Mouse (Mus musculus) liver, embryonic 11.5 days (tissue): ENCODE data around the gene Nmnat2. TPM values are rescaled to one million over a fixed set of nuclear protein-coding genes. Genes with fewer than 3 reads are reported as not detected.

Experiments
- ATAC-seq: fragments of 200-750 bp; cut with Nextera tagmentation; replicated peaks from 2 replicates; pipeline ENCODE4 v1.8.0; 2017; ENCODE audit warnings: moderate number of reproducible peaks, mild to moderate bottlenecking, moderate TSS enrichment, moderate library complexity; ENCODE audit not compliant: low FRiP score
- DNase-seq: peaks from one replicate; pipeline ENCODE4 v3.0.0-alpha.2; 2017; ENCODE audit warnings: low spot score
- H3K27ac ChIP-seq: fragments of 300-500 bp; sonication (generic); 2 replicates; pipeline ENCODE4 v1.5.1; 2014; ENCODE audit warnings: mild to moderate bottlenecking, low read depth, low read length, control low read depth
- H3K27me3 ChIP-seq: fragments of 300-500 bp; sonication (generic); replicated peaks from 2 replicates; pipeline ENCODE4 v1.6.1; 2014; ENCODE audit warnings: low read length, mixed read lengths; ENCODE audit not compliant: control insufficient read depth, insufficient read depth
- H3K36me3 ChIP-seq: fragments of 300-500 bp; sonication (generic); 2 replicates; pipeline ENCODE4 v1.6.1; 2014; ENCODE audit warnings: mild to moderate bottlenecking, low read length, moderate library complexity, mixed read lengths; ENCODE audit not compliant: control insufficient read depth, insufficient read depth
- H3K4me1 ChIP-seq: fragments of 300-500 bp; sonication (generic); replicated peaks from 2 replicates; pipeline ENCODE4 v1.6.1; 2014; ENCODE audit warnings: low read length, mixed read lengths; ENCODE audit not compliant: control insufficient read depth, insufficient read depth
- H3K4me2 ChIP-seq: fragments of 300-500 bp; sonication (generic); 2 replicates; pipeline ENCODE4 v1.6.1; 2014; ENCODE audit warnings: mild to moderate bottlenecking, control low read depth, moderate library complexity
- H3K4me3 ChIP-seq: fragments of 300-500 bp; sonication (generic); 2 replicates; pipeline ENCODE4 v1.5.1; 2014; ENCODE audit warnings: low read depth, low read length, control low read depth
- H3K9ac ChIP-seq: fragments of 300-500 bp; sonication (generic); 2 replicates; pipeline ENCODE4 v1.6.1; 2014; ENCODE audit warnings: low read depth, low read length, control low read depth
- H3K9me3 ChIP-seq: fragments of 300-500 bp; sonication (generic); 2 replicates; pipeline ENCODE4 v1.6.1; 2016; ENCODE audit warnings: low read length, inconsistent platforms, mixed read lengths; ENCODE audit not compliant: control insufficient read depth
- WGBS: fragments of 180-500 bp; shearing (Covaris S2); extraction: QIAGEN DNeasy Blood & Tissue Kit; methylation state at CpG from one replicate; pipeline ENCODE4 v1.1.7; 2014; 5-methylcytosine and 5-hydroxymethylcytosine counted together
- polyA plus RNA-seq: library from polyadenylated mRNA; unstranded; fragments of >200 nt; fragmentation: Nextera tagmentation; extraction: Ambion mirVana; gene quantifications from 2 replicates; pipeline ENCODE4 v1.2.1, GENCODE M21; 2014

Nmnat2 gene
- polyA plus RNA-seq, 1 experiment from 2014 or later = 0.10 TPM

- H3K4me1 ChIP-seq = no peaks in the 10 kb centered on the region
- ATAC-seq (no peak), DNase-seq (no peak)
- no peak overlapping the region for H3K4me2 ChIP-seq
- H3K36me3 ChIP-seq = no peaks in the 10 kb centered on the region
- no peak overlapping the region for H3K4me3 ChIP-seq
- H3K9ac ChIP-seq = no peak overlapping the region
- 46% methylated on average over 2 of the region's 2 CpGs for WGBS
- H3K9me3 ChIP-seq = no peaks in the 10 kb centered on the region
- 0 out of 2 replicates have a peak, but pooled peaks cover 2% of the 10 kb centered on the region for H3K27me3 ChIP-seq
- H3K27ac ChIP-seq = no peak overlapping the region
These were observed 94.7 kb downstream of the Nmnat2 start for GRCm38 (mm10) chr1:153049451-153049850.

DNA sequence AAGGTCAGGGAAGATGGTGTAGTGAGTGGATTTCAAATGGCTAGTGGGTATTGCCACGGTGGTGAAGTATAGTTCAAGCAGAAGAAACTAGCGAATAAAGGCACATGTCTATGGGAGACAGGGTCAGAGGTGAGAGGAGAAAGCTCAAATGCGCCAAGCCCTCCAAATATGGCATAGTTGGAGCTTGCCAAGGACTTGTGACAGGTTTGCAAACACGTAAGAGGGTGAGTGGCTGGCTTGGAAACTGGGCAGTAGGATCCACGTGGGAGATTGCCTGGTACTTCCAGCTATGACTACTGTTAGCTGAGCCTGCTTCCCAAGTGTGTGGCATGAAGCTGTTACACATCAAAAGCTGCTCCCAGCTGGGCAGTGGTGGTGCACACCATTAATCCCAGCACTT lies 96.7 kb downstream of the Nmnat2 start:
- Histone ChIP-seq H3K9ac (no peak overlapping the region), H3K27me3 (no peaks in the 10 kb centered on the region), H3K36me3 (no peaks in the 10 kb centered on the region), H3K4me3 (no peak overlapping the region), H3K27ac (no peak overlapping the region), H3K4me1 (no peaks in the 10 kb centered on the region), H3K4me2 (no peak overlapping the region), H3K9me3 (no peaks in the 10 kb centered on the region)
- no peak for ATAC-seq
- 86% methylated on average over 5 of the region's 5 CpGs for WGBS
- DNase-seq = no peak

DNA sequence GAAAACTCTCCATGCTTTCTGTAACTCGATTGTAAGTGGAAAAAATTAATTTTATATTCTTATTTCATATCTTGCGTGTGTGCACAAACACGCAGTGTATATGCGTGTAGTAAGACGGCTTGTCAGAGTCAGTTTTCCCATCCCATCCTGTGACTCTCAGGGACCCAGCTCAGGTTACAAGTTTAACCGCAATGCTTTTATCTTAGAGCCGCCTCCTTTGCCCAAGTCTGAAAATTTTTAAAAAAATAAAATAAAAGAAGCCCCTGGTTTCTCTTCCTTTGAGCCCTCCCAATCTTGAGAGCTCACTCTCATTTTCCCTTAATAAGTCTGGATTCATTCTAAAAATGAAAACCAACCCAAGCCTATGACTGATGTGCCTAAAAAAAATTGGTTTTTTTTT lies 98.8 kb downstream of the Nmnat2 start:
- DNase-seq (no peak), ATAC-seq (no peak)
- no peak overlapping the region for H3K4me2 ChIP-seq
- no peaks in the 10 kb centered on the region for H3K27me3 ChIP-seq
- H3K36me3 ChIP-seq = no peaks in the 10 kb centered on the region
- no peak overlapping the region for H3K4me3 ChIP-seq
- no peak overlapping the region for H3K27ac ChIP-seq
- 42% methylated on average over 7 of the region's 7 CpGs for WGBS
- H3K4me1 ChIP-seq = no peaks in the 10 kb centered on the region
- H3K9me3 ChIP-seq = no peaks in the 10 kb centered on the region
- H3K9ac ChIP-seq = no peak overlapping the region

- no peak overlapping the region for H3K4me2 ChIP-seq
- H3K36me3 ChIP-seq = no peaks in the 10 kb centered on the region
- no peaks in the 10 kb centered on the region for H3K9me3 ChIP-seq
- no peak overlapping the region for H3K9ac ChIP-seq
- no peaks in the 10 kb centered on the region for H3K27me3 ChIP-seq
- no peaks in the 10 kb centered on the region for H3K4me1 ChIP-seq
- DNase-seq (no peak), ATAC-seq (no peak)
- no peak overlapping the region for H3K27ac ChIP-seq
- no peak overlapping the region for H3K4me3 ChIP-seq
- 45% methylated on average over 11 of the region's 11 CpGs for WGBS
These were observed 99.5 kb downstream of the Nmnat2 start for GRCm38 (mm10) chr1:153054112-153054821.

DNA sequence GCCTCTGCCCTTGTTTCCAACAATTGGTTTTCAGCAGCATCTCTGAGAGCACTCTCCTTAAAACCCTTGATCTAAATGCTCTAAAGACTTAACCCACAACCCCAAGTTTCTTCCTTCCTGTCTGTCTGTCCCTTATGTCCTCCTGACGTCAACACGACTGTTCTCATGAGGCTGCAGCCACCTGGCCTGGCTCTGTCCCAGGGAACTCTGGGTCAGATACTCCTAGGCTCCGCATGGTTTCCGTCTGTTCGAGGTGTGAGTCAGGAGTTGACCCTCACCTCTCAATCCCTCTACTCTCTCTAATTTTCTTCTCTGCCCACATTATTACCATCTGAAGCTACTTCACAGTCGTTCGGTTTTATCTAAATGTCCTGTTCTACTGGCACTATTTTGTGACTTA lies 103.5 kb downstream of the Nmnat2 start:
- Histone ChIP-seq H3K36me3 (no peaks in the 10 kb centered on the region), H3K9me3 (no peaks in the 10 kb centered on the region), H3K27ac (no peak overlapping the region), H3K4me1 (no peaks in the 10 kb centered on the region), H3K9ac (no peak overlapping the region), H3K4me3 (no peak overlapping the region), H3K27me3 (no peaks in the 10 kb centered on the region), H3K4me2 (no peak overlapping the region)
- DNase-seq (no peak), ATAC-seq (no peak)
- WGBS = 69% methylated on average over 7 of the region's 7 CpGs

DNA sequence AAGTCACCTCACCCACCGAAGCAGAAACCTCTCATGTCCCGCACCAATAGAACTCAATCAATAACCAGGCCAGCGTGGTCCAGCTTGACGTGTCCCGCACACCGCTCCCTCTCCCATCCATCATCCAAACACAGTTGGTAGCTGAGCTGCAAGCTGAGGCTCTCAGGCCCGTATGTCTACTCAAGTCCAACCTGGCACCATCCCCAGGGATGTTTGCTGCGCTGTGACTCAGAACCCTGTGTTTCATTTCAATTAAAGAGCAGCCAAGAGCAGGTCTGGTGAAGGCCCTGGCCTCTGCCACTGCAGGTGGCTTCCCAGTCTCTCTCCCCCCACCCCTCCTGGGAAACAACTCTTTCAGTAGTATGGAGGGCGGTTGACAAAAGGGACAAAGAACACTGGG lies 104.8 kb downstream of the Nmnat2 start:
- ATAC-seq (no peak), DNase-seq (no peak)
- H3K36me3 ChIP-seq = no peaks in the 10 kb centered on the region
- no peaks in the 10 kb centered on the region for H3K27me3 ChIP-seq
- H3K9me3 ChIP-seq = no peaks in the 10 kb centered on the region
- no peaks in the 10 kb centered on the region for H3K4me1 ChIP-seq
- no peak overlapping the region for H3K4me2 ChIP-seq
- H3K27ac ChIP-seq = no peak overlapping the region
- H3K9ac ChIP-seq = no peak overlapping the region
- H3K4me3 ChIP-seq = no peak overlapping the region
- 82% methylated on average over 9 of the region's 9 CpGs for WGBS

- Histone ChIP-seq H3K4me2 (no peak overlapping the region), H3K4me1 (no peaks in the 10 kb centered on the region), H3K27ac (no peak overlapping the region), H3K4me3 (no peak overlapping the region), H3K36me3 (no peaks in the 10 kb centered on the region), H3K27me3 (no peaks in the 10 kb centered on the region), H3K9ac (no peak overlapping the region), H3K9me3 (no peaks in the 10 kb centered on the region)
- WGBS = 38% methylated on average over 7 of the region's 7 CpGs
- ATAC-seq (no peak), DNase-seq (no peak)
These were observed 107.8 kb downstream of the Nmnat2 start for GRCm38 (mm10) chr1:153062547-153062946.

- H3K36me3 ChIP-seq = no peaks in the 10 kb centered on the region
- no peak overlapping the region for H3K27ac ChIP-seq
- WGBS = 74% methylated on average over 9 of the region's 9 CpGs
- DNase-seq (no peak), ATAC-seq (no peak)
- H3K4me1 ChIP-seq = no peaks in the 10 kb centered on the region
- no peaks in the 10 kb centered on the region for H3K27me3 ChIP-seq
- no peak overlapping the region for H3K4me2 ChIP-seq
- no peak overlapping the region for H3K9ac ChIP-seq
- no peaks in the 10 kb centered on the region for H3K9me3 ChIP-seq
- no peak overlapping the region for H3K4me3 ChIP-seq
These were observed 110.1 kb downstream of the Nmnat2 start for GRCm38 (mm10) chr1:153064784-153065390.
